Mouse (Mus musculus): ENCODE measurements around the gene Gulp1.

Gulp1 gene

GRCm38 (mm10) chr1:44551461-44552370 is at the start of gene Gulp1:
Gulp1 (plus strand) TSS chr1:44551511.
- DNase-seq (ENCODE audit: low spot score in 2 of 2), result peak; percentile 73 to 80

DNA sequence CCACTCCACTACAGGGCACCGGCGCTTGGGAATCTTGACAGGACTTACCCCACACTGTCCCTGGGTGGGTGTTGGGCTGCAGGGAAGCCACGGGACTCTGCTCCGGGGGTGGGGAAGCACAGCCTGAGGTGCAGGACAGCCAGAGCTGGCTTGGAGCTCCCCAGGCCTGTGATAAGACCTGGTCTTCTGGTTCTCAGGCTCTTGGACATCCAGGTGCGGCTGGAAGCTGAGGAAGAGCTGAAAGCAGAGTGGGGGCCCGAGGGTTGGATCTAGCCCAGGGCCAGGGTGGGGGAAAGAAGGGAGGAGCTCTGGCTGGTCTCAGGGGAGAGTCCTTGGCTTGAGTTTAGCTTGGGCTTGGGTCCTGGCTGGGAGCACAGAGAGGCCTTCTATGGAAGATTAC is 1.1 kb upstream of the Gulp1 start:
- DNase-seq (ENCODE audit: low spot score in 2 of 2), result no peak

DNA sequence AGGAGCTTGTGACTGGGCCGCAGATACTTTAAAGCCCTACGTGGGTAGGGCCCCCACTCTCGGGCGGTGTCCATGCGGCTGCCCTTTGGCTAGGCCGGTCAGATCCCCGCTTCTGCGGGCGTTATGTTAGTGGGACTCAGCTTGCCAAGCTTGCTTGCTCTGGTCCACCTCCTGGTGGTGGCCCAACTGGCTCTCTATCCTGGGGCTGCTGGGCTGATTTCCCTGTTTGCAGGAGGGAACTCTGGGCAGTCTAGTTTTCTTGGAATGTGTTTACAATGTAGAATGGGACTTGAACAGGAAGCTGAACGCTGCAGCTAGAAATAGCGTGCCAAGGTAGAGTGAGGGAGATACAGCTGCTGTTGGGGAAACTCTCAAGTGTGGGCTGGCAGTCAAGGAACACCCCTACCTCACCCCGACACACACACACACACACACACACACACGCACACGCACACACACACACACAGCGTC is 1.1 kb downstream of the Gulp1 start:
- DNase-seq (ENCODE audit: low spot score in 2 of 2), result peak; percentile 51 to 61

DNA sequence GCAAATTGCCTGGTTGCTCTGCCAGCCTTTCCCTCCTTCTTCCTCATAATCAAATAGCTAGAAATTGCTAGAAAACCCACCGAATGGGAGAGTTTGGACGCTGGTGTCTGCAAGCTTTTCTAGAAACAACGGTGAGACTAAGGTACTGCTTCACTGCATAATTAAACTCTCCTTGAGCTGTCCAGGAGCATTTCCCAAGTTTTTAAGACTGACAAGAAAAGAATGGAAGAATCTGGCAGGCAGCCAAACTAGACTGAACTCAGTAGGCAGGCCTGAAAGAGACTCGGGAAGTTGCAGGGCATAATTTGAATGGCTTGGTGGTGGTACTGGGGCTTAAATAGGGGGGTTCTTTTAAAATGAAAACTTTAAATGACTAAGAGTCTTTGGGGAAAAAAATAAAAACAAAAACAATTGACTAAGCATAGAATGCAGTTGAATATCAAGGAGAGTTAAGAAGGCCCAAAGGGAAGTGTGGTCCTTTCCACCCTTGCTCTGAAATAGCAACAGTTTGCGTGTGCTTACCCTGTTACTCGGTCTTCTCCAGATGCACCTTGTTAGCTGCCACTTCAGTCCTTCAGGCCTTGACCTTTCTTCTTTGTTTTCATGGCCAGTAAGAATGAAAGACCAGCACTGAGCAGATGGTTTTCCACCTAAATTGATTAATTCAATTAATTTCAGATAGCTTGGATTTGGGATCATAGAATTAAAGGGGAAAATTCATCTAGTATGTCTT is 2.0 kb downstream of the Gulp1 start:
- DNase-seq (ENCODE audit: low spot score in 2 of 2), result no peak

GRCm38 (mm10) chr1:44567431-44567830 is 16.1 kb downstream of the Gulp1 start:
- no peak for DNase-seq (ENCODE audit: low spot score in 2 of 2)

GRCm38 (mm10) chr1:44568296-44568695 is 17.0 kb downstream of the Gulp1 start:
- DNase-seq (ENCODE audit: low spot score in 2 of 2), result no peak

DNA sequence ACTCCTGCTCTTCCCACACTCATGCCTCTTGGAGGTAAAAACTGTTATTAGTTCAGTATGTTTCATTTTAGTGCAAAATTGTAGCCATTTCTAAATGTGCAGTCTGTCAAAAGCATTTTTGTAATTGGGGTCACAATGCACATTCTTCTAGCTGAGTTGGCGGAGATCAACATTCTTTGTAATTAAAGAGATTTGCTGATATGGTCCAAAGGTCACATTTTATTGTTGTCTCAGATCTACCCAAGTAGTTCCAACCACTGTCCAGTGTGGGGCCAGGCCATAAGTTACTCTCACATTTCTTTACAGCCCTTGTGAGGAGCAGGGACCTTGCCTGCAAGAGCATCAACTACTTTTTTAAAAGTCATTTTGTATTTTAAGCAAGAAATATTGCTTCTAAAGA is 24.7 kb downstream of the Gulp1 start:
- no peak for DNase-seq (ENCODE audit: low spot score in 2 of 2)

- no peak for DNase-seq (ENCODE audit: low spot score in 2 of 2)
These were observed 25.3 kb downstream of the Gulp1 start for GRCm38 (mm10) chr1:44576610-44577009.

- no peak for DNase-seq (ENCODE audit: low spot score in 2 of 2)
These were observed 29.1 kb downstream of the Gulp1 start for GRCm38 (mm10) chr1:44580390-44580789.

- no peak for DNase-seq (ENCODE audit: low spot score in 2 of 2)
These were observed 33.6 kb downstream of the Gulp1 start for GRCm38 (mm10) chr1:44584886-44585385.

GRCm38 (mm10) chr1:44591742-44592141 is 40.4 kb downstream of the Gulp1 start:
- DNase-seq (ENCODE audit: low spot score in 2 of 2), result no peak

GRCm38 (mm10) chr1:44593109-44593508 is 41.8 kb downstream of the Gulp1 start:
- no peak for DNase-seq (ENCODE audit: low spot score in 2 of 2)

- no peak for DNase-seq (ENCODE audit: low spot score in 2 of 2)
These were observed 47.0 kb downstream of the Gulp1 start for GRCm38 (mm10) chr1:44598312-44598711.

DNA sequence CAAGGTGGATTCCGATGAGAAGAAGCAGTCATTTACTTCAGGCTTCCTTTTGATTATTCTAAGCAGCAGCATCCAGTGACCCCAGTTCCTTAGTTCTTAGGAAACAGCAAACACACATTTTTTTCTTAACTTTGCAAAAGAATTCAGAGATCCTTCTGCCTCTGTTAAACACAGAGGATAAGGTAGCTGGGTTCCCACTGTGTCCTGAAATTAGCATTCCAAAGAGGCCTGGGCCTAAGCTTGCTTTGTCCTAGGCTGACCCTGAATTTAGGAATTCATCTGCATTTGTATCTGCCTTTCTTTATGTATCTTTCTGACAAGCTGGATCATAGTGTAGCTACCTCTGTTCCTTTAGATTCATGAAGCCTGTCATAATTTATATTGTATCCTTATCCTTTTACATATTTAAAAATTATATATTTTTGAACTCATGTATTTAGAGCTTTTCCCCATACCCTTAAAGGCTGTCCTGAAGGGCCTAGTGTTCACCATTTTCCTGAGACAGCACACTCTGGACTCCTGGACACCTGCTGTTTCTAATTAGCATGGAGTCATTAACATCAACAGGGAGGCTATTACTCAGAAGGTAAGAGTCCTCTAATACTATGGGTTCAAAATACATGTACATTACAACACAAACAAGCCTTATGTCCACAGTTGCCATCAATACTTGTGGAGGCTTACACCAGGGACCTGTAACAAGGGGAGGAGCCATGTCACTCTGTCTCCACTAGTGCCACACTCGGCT is 62.2 kb downstream of the Gulp1 start:
- no peak for DNase-seq (ENCODE audit: low spot score in 2 of 2)

GRCm38 (mm10) chr1:44618751-44619150 is 67.4 kb downstream of the Gulp1 start:
- no peak for DNase-seq (ENCODE audit: low spot score in 2 of 2)

DNA sequence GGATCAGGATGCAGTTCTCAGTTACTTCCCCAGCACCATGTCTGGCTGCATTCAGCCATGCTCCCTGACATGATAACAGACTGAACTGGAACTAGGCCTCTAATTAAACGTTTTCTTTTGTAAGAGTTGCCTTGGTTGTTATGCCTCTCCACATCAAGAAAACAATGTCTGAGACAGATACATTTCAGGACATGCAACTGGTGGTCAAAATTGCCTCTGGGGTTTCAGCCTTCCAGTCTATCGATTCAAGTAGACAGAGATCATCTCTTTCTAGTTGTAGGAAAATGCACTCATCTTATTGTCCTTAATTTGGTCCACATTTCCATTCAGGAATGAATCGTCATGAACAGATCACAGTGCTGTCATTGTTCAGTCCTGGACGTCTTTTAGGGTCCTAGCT is 83.2 kb downstream of the Gulp1 start:
- DNase-seq (ENCODE audit: low spot score in 2 of 2), result no peak

GRCm38 (mm10) chr1:44645678-44646276 is 94.5 kb downstream of the Gulp1 start:
- no peak for DNase-seq (ENCODE audit: low spot score in 2 of 2)

DNA sequence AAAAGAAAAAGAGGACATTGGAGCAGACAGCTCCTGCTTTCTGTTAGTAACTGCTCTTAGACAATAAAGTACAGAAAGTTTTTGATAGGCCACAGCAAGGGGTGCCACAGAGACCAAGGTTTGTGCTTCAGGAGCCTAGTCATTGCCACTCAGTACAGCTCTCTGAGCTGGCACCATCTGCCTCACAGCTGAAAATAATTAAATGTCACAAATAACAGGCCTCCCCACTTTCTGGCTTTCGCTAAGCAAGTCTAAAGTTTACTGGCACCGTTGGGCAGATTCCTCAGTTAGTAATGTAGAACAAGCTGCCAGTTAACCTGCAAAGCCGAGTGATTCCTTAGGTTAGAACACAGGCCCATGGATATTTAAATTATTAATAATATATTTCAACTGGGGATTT is 127.7 kb downstream of the Gulp1 start:
- no peak for DNase-seq (ENCODE audit: low spot score in 2 of 2)

GRCm38 (mm10) chr1:44679415-44679814 is 128.1 kb downstream of the Gulp1 start:
- no peak for DNase-seq (ENCODE audit: low spot score in 2 of 2)

GRCm38 (mm10) chr1:44682556-44682955 is 131.2 kb downstream of the Gulp1 start:
- DNase-seq (ENCODE audit: low spot score in 2 of 2), result no peak

DNA sequence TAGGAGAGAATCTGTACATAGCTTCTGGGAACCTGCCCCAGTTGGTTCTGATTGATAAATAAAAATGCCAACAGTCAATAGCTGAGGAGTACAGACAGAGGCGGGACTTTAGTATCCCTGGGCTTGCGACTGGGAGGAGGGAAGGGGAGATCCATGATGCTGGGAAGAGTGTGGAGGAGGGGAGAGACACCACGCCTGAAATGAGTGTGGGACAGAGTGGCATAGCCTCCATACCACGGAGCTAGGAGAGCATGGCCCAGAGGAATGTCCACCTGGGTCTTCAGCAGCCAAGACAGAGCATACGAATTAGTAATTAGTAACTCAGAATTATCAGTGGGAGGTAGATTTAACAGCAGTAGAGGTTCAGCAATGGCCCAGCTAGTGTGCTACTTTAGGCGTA is 132.4 kb downstream of the Gulp1 start:
- DNase-seq (ENCODE audit: low spot score in 2 of 2), result no peak
